ENCODE assay signal across 10 mouse cellular contexts in genomic region chr2:166676933-166677332, GRCm38 (mm10). TPM values are rescaled to one million over a fixed set of nuclear protein-coding genes. Genes with fewer than 3 reads are reported as not detected.
DNase-seq lines count a peak whose midpoint lies in the region; ATAC-seq lines count a peak whose summit lies in the region.
"Had no signal": no experiment of that assay in that cellular context is flagged by ENCODE, and none has a peak within 500 bp of the region (broad histone marks: within the 10 kb centered on the region; RNA-seq: fewer than 3 reads in every experiment).

No protein-coding gene starts in this region.

- H3K4me3 ChIP-seq in neural tube, embryonic 11.5 days (ENCODE audit: low read depth, low read length) = no peak overlapping the region
- H3K4me3 ChIP-seq in hindbrain, embryonic 10.5 days = no peak overlapping the region
- no peak overlapping the region for H3K4me3 ChIP-seq in neural tube, embryonic 15.5 days (replicated peaks)
- H3K4me3 ChIP-seq: limb, embryonic 13.5 days had no signal

- ATAC-seq in neural tube, embryonic 11.5 days (ENCODE audit: insufficient read depth, low FRiP score, low TSS enrichment) = no peak
- ATAC-seq in neural tube, embryonic 15.5 days (ENCODE audit: low FRiP score) = no peak

- peak; percentile 54 to 58 for DNase-seq in cerebellum, postnatal 14 days
- DNase-seq in cerebellum, adult 11 months = no peak
- DNase-seq in neural tube, embryonic 11.5 days (ENCODE audit: low spot score) = no peak
- no peak for DNase-seq in neural tube, embryonic 10.5 days (ENCODE audit: extremely low spot score, low spot score)
- no peak for DNase-seq in hindbrain, embryonic 10.5 days (ENCODE audit: low spot score)
- no peak for DNase-seq in urinary bladder, adult 18-20 months (ENCODE audit: low spot score in 2 of 2)
- no peak for DNase-seq in thymus, postnatal 4 days
- DNase-seq: heart, adult 11 months had no signal

- peaks cover 46% of the 10 kb centered on the region for H3K4me1 ChIP-seq in neural tube, embryonic 11.5 days (ENCODE audit: control insufficient read depth, insufficient read depth, low read length)
- H3K4me1 ChIP-seq in hindbrain, embryonic 10.5 days (replicated peaks) = peaks cover 95% of the 10 kb centered on the region
- peaks cover 61% of the 10 kb centered on the region for H3K4me1 ChIP-seq in neural tube, embryonic 15.5 days

- no peaks in the 10 kb centered on the region for H3K27me3 ChIP-seq in neural tube, embryonic 11.5 days (ENCODE audit: control insufficient read depth, insufficient read depth, low read length)
- H3K27me3 ChIP-seq in hindbrain, embryonic 10.5 days (ENCODE audit: insufficient read depth, poor library complexity, severe bottlenecking) = no peaks in the 10 kb centered on the region
- no peaks in the 10 kb centered on the region for H3K27me3 ChIP-seq in neural tube, embryonic 15.5 days (replicated peaks)
- H3K27me3 ChIP-seq: limb, embryonic 13.5 days had no signal

- WGBS in neural tube, embryonic 11.5 days = 88% methylated on average over 11 of the region's 11 CpGs
- WGBS in hindbrain, embryonic 10.5 days = 84% methylated on average over 11 of the region's 11 CpGs
- WGBS in neural tube, embryonic 15.5 days = 70% methylated on average over 11 of the region's 11 CpGs

- H3K27ac ChIP-seq in neural tube, embryonic 11.5 days (ENCODE audit: low read depth, low read length) = peak overlapping the region; percentile 11; the same call in 1 of the 2 replicates
- H3K27ac ChIP-seq in hindbrain, embryonic 10.5 days = peak overlapping the region; percentile 92
- H3K27ac ChIP-seq in neural tube, embryonic 15.5 days (replicated peaks) = peak overlapping the region; percentile 65
- H3K27ac ChIP-seq: limb, embryonic 13.5 days had no signal

- no peak overlapping the region for H3K9ac ChIP-seq in neural tube, embryonic 11.5 days (ENCODE audit: low read length)
- no peak overlapping the region for H3K9ac ChIP-seq in neural tube, embryonic 15.5 days (replicated peaks)
- H3K9ac ChIP-seq: limb, embryonic 13.5 days had no signal

- H3K9me3 ChIP-seq in neural tube, embryonic 11.5 days (ENCODE audit: control insufficient read depth, low read length) = no peaks in the 10 kb centered on the region
- H3K9me3 ChIP-seq in hindbrain, embryonic 10.5 days = no peaks in the 10 kb centered on the region
- no peaks in the 10 kb centered on the region for H3K9me3 ChIP-seq in neural tube, embryonic 15.5 days (replicated peaks)
- H3K9me3 ChIP-seq: limb, embryonic 13.5 days had no signal

- no peak overlapping the region for H3K4me2 ChIP-seq in neural tube, embryonic 11.5 days (ENCODE audit: low read depth)
- no peak overlapping the region for H3K4me2 ChIP-seq in neural tube, embryonic 15.5 days
- H3K4me2 ChIP-seq: limb, embryonic 13.5 days had no signal

- H3K36me3 ChIP-seq in neural tube, embryonic 11.5 days (ENCODE audit: control insufficient read depth, insufficient read depth, low read length) = no peaks in the 10 kb centered on the region
- H3K36me3 ChIP-seq in hindbrain, embryonic 10.5 days = 0 out of 2 replicates have a peak, but pooled peaks cover 9% of the 10 kb centered on the region
- no peaks in the 10 kb centered on the region for H3K36me3 ChIP-seq in neural tube, embryonic 15.5 days
- H3K36me3 ChIP-seq: limb, embryonic 13.5 days had no signal

RNA-seq across cellular contexts. Expression of gene Prex1, which starts 36.7 kb away (rescaled TPM):
- polyA plus RNA-seq in neural tube, embryonic 11.5 days (2014; fragmentation: Nextera tagmentation; extraction: Ambion mirVana) = 28.9 and 31.9 TPM in 2 replicates
- 36.8 and 44.1 TPM in 2 replicates for polyA plus RNA-seq in hindbrain, embryonic 10.5 days (2016; fragmentation: Nextera tagmentation; extraction: Ambion mirVana)
- polyA plus RNA-seq in neural tube, embryonic 15.5 days (2015; fragmentation: Nextera tagmentation; extraction: Ambion mirVana) = 22.0 and 24.9 TPM in 2 replicates

Comparison
In these comparisons a context has a peak if more than half of its experiments do, and no peak if none do; other contexts are left out.
1. DNase-seq: peak in cerebellum, postnatal 14 days (2 of 2); none in cerebellum, adult 11 months (single experiment), neural tube, embryonic 11.5 days (single experiment), neural tube, embryonic 10.5 days (single experiment), hindbrain, embryonic 10.5 days (single experiment), urinary bladder, adult 18-20 months (0 of 2) and thymus, postnatal 4 days (single experiment).
2. H3K27ac ChIP-seq: peak in every context shown above with its lines; median percentile 92 in hindbrain, embryonic 10.5 days; 65 in neural tube, embryonic 15.5 days; 11 in neural tube, embryonic 11.5 days.